Mouse (Mus musculus) layer of hippocampus, adult 2 months (tissue): ENCODE results near the gene Trip10. TPM values are rescaled to one million over a fixed set of nuclear protein-coding genes. Genes with fewer than 3 reads are reported as not detected.

Experiments
- DNase-seq, 2 experiments: peaks; one replicate each; pipeline ENCODE4 v3.0.0; 2022; ENCODE audit warnings: low spot score in 2 of 2
- H3K27ac ChIP-seq: fragments of 200-600 bp; 2 replicates; pipeline ENCODE4 v1.8.1; 2022
- H3K4me3 ChIP-seq: fragments of 200-600 bp; 2 replicates; pipeline ENCODE4 v1.8.1; 2022; ENCODE audit warnings: mild to moderate bottlenecking
- CTCF ChIP-seq: fragments of 200-600 bp; conservative IDR thresholded peaks from 2 replicates; pipeline ENCODE4 v1.8.1; 2022; ENCODE audit warnings: antibody characterized with exemption, mild to moderate bottlenecking, moderate library complexity
- total RNA-seq, 2 experiments: library from RNA; stranded (reverse); gene quantifications; 2 replicates each; pipeline ENCODE4 v1.2.3; 2021

Trip10 gene
- total RNA-seq, 2 experiments from 2014 or later = 8.2 to 9.8 TPM

DNA sequence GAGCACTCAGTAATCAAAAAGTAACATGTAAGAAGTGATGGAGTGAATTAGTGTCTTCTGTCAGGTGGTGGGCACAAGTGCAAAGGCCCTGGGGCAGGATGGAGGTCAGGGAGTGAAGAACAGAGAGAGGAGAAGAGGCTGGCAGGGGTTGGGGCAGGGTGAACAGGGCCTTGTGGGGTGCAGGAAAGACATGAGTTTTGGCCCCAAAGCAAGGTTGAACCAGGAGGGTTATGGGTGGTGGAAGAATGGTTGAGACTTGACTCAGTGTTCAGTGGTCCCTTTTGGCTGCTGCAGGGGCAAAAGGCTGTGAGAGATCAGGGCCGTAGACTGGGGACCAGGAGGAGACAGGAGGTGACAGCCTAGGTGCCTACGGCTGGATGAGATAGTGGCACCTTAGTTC lies 29.3 kb downstream of the Trip10 start:
- Histone ChIP-seq H3K4me3 (no peak overlapping the region), H3K27ac (no peak overlapping the region)
- DNase-seq = no peak
- TF ChIP-seq CTCF = no peak

DNA sequence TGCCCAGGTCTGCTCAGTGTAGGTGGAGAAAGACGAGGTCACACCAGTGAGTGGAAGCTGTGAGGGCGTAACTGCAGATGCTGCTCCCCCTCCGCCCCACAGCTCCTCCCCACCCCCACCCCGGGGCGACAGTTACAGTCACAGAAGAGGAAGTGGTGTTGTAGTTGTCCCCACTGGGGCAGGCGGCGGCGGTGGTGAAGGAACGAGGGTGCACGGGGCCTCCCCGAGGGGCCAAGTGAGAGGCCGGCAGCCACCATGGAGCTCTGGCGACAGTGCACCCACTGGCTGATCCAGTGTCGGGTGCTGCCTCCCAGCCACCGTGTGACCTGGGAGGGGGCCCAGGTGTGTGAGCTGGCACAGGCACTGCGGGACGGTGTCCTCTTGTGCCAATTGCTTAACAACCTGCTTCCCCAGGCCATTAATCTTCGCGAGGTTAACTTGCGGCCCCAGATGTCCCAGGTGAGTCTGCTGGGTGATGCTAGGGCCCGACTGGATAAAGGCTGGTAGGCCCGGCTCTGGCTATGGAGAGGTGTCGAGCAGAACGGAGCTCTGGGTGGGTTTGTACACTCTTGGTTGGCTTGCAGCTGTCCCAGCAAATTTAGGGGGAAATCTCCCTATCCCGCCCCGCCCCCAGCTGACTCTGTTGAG lies 29.8 kb downstream of the Trip10 start, which contains the start of gene Vav1:
TSS of gene Vav1 (plus strand) at position 158 of the 648 bp plus-strand sequence.
- peak within 1 kb of the TSS; percentile 17; the same call in 1 of the 2 replicates for H3K4me3 ChIP-seq

DNA sequence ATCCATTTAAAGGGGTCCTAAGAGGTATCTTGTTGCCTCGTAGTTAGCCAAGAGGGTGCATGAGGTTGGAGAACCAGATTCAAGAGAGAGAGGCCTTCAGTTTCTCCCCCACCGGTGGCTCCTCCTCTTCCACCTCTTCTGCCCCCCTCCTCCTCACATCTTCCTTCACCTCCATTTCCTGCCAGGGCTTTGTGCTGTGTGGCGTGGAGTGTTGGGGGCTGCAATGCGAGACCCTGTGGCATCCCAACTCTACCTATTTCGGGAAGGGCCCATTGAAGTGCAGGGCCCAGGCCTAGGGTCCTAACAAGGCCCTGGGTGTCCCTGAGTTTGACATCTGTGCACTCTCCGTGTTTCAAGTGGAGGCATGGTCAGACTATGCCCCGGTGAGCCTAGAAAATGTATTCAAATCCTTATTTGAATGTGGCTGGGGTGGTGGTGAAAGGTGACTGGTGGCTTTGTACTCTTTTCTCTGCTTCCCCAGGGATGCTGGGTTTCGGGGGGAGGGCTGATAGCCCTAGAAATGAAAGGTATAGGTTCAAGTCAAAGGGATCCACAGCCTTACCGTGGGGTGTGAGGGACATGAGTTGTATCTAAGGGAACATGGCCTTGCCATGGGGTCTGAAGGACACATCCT lies 30.5 kb downstream of the Trip10 start:
- H3K27ac ChIP-seq = no peak overlapping the region
- H3K4me3 ChIP-seq = no peak overlapping the region
- TF ChIP-seq CTCF = no peak
- no peak for DNase-seq

More for the DNA sequence above, 29.8 kb downstream of the Trip10 start, which contains the start of gene Vav1:
- no peak for TF ChIP-seq CTCF
- no peak for DNase-seq
- 0 out of 2 replicates have a peak within 1 kb of the TSS, but pooled peaks have one; percentile 47 for H3K27ac ChIP-seq

DNA sequence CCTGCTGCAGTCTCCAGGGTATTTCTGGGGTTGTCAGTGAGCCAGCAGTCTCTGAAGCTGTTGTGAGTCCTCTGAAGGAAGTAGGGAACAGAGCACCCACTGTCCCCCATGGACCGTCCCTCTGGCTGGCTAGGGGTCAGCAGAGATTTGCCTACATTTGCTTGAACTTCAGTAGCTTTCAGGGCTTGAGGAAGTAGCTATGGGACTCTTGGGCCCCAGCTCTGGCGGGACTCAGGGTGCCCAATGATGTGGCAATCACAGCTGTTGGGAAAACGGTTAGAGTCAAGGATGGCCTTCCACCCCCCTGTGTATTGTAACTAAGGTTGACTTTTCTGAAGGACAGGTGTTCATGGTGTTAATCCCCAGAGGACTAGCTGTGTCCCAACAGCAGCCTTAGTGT lies 31.2 kb downstream of the Trip10 start:
- DNase-seq = no peak
- TF ChIP-seq CTCF = no peak
- Histone ChIP-seq H3K4me3 (no peak overlapping the region), H3K27ac (no peak overlapping the region)

DNA sequence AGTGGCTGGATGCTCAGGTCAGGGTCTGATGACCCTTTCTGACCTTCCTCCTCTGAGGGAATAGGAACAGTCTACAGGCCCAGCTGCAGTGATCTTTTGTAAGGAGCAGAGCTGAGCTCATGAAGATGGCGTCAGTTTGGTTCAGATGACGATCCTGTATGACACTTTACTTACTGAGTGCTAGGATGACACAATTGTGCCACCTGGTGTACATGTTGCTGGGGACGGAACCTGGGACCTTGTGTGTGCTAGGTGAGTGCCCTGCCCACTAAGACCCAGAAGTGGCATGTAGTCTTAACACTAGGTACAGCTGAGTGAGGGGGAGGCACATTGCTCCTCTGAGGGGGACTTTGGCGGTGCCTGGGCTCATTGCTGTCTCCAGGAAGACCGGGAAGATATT lies 34.7 kb downstream of the Trip10 start:
- Histone ChIP-seq H3K4me3 (no peak overlapping the region), H3K27ac (no peak overlapping the region)
- TF ChIP-seq CTCF = no peak
- DNase-seq = no peak

DNA sequence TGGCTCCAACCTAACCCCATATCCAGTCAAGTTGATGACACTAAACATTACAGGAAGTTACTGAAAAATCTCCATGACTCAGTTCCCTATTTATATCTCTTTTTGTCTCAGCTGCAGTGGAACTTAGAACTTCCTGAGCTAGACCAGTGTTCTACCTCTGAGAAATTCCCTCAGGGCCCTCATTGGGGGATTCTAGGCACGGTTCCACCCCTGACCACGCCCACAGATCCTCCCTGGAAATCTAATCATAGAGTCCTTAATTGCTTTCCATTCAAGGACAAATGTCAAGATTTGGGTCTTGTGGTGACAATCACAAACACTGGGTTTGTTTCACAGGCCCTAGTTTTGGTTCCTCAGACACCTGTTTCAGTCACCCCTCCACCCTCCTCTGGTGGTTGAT lies 35.8 kb downstream of the Trip10 start:
- Histone ChIP-seq H3K27ac (no peak overlapping the region), H3K4me3 (no peak overlapping the region)
- DNase-seq = no peak
- no peak for TF ChIP-seq CTCF

DNA sequence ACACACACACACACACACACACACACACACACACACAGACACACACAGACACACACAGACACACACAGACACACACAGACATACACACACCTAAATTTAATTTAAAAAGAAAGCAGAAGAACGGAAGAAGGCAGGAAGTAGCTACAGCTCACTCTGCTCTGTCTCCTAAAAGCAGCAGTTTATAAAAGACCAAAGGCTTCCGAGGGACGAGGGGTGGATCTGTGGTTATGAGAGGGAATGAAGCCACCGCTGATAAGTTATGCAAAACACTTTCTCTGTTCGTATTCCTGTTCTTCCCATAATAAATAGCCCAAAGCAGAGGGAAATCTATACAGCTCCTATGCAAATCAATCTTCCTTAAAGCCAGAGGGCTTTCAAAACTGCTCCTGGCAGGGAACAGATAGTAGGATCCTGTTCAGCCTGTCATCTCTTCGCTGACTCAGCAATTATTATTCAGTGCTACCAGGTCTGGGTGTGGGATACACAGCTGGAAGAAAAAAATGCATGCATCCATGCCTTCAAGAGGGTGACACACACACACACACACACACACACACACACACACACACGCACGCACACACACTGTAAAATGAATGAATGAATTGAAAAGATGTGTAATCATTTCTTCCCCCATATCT lies 37.6 kb downstream of the Trip10 start:
- DNase-seq = no peak

DNA sequence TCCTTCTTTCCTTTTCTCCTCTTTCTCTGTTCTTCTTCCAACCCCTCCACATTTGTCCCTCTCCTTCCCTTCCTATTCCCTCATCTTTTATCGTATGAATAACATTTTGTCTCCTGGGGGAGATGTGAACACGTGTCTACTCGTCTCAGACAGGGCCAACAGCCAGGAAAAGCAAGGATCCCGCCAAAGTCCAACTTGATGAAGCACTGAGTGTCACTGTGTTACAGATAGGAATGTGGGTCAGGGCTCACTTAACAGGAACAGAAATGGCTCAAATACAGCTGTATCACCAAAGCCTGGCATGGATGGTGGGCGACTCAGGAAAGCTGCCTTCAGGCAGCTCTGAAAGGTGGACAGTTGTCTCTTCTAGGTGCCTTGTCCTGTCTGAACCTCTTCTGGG lies 40.0 kb downstream of the Trip10 start:
- no peak for DNase-seq
- TF ChIP-seq CTCF = no peak

More for the DNA sequence above, 37.6 kb downstream of the Trip10 start:
- no peak for TF ChIP-seq CTCF
- no peak overlapping the region for H3K4me3 ChIP-seq
- H3K27ac ChIP-seq = no peak overlapping the region

DNA sequence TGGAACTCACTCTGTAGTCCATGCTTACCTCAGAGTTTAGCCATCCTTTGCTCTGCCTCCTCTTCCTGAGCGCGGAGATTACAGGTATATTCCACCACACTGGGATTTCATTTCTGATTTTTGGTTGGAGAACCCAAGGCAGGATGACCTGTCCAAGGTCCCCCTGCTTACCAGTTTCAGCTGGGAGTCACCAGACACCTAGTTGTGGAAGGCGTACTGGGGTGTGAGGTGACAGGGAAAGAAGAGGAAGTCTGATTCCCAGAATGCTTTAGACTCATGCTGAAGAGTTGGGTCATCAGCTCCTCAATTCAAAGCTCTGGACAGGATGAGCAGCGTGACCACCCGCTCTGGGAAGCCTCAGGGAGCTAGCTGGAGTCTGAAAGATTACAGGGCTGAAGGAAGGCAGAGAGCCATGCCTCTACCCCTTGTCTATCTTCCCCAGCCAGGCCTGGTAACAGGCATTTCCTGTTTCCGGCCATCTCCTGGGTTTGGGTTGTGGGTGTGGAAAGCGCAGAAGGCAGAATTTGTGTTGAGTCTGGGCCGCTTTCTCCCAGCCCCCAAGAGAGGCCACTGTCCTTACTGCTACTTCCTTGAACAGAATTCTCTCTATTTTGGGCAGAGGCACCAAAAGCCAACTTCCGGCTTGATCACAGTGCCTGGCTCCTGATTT lies 40.9 kb downstream of the Trip10 start:
- no peak for TF ChIP-seq CTCF
- H3K27ac ChIP-seq = no peak overlapping the region
- no peak for DNase-seq
- H3K4me3 ChIP-seq = no peak overlapping the region

More for the DNA sequence above, 40.0 kb downstream of the Trip10 start:
- Histone ChIP-seq H3K4me3 (no peak overlapping the region), H3K27ac (no peak overlapping the region)

DNA sequence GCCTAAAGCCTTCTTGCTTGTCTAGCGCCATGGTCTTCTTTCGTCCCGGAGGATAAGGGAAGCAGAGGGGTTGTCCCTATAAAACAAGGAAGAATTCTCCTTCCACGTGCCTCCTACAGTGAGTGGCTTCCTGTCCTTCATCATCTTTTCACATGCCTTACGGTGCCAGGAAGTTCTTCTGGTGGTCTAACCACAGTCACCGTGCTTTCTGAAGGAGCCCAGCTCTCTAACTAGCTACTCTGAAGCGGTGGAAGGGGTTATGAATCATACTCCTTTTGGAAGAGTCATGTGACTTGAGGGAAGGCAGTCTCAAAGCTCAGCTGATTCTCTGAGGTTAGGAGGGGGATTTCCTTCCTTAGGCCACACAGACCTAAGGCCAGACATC lies 41.4 kb downstream of the Trip10 start:
- TF ChIP-seq CTCF = no peak
- no peak for DNase-seq
- no peak overlapping the region for H3K4me3 ChIP-seq
- H3K27ac ChIP-seq = peak overlapping the region; percentile 18; the same call in 1 of the 2 replicates

DNA sequence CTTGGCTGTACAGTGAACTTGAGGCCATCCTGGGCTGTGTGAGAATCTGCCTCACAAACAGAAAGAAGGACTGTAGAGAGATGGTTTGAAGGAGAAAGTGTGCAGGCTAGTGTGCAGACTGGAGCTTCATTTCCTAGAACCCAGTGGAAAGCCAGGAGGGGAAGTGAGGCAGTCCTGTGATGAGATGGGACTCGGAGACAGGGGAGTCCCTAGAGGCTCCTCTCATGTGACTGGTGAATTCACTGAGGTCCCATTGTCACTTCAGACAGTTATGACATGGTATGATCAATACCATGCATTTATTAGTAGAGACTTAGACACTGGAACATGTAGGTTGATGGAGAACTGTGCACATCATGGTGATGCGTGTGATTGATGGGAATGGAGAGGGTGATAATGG lies 43.0 kb downstream of the Trip10 start:
- Histone ChIP-seq H3K4me3 (no peak overlapping the region), H3K27ac (no peak overlapping the region)
- no peak for DNase-seq
- TF ChIP-seq CTCF = no peak

DNA sequence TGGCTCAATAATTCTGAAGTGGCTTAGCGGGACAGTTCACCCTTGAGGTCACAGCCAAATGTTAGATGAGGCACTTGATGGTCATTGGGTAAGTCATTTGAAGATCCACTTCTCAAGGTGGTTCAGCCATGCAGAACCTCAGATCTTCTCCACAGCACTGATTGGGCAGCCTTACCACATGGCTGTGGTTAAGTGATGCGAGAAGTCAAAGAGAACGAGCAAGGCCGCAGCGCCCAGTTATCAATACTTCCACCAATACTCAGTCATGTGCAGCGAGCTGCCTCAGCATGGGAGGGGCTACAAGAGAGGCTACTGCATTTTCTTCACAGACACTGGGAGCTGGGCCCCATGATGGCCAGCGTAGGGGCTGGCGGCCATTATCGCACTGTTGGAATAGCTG lies 43.7 kb downstream of the Trip10 start:
- Histone ChIP-seq H3K4me3 (no peak overlapping the region), H3K27ac (no peak overlapping the region)
- DNase-seq = no peak
- no peak for TF ChIP-seq CTCF

DNA sequence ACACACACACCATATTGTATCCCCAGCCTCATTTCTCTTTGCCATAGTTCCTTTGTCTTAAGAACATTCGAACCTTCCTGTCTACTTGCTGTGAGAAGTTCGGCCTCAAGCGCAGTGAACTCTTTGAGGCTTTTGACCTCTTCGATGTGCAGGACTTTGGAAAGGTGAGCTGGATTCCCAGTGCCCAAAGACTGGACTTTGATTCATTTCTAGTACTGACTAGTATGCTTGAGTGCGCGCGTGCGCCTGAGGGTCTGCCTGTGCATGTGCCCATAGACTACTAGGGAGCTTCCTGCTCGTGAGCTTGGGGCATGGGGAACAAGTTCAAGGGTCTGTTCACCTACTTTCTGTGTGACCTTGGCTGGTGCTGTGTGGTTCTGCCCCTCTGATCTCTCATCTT lies 46.7 kb downstream of the Trip10 start:
- DNase-seq = no peak
- no peak for TF ChIP-seq CTCF
- no peak overlapping the region for H3K27ac ChIP-seq
- H3K4me3 ChIP-seq = no peak overlapping the region
